Mouse (Mus musculus) C2C12 (cell line): ENCODE measurements around the gene Mbd5.

ENCODE experiments used
- CEBPB ChIP-seq: IDR thresholded peaks from one replicate; pipeline ENCODE4 v1.6.1; 2011; ENCODE audit warnings: low read depth, mild to moderate bottlenecking, control low read depth, moderate library complexity
- CTCF ChIP-seq: IDR thresholded peaks from one replicate; pipeline ENCODE4 v1.5.1; 2011; ENCODE audit not compliant: control insufficient read depth, insufficient read depth, insufficient read length
- FOSL1 ChIP-seq: IDR thresholded peaks from one replicate; pipeline ENCODE4 v1.8.0; 2011; ENCODE audit warnings: mild to moderate bottlenecking, low read length; ENCODE audit not compliant: poor library complexity, insufficient read depth, severe bottlenecking
- MAX ChIP-seq: IDR thresholded peaks from one replicate; pipeline ENCODE4 v1.6.1; 2011; ENCODE audit warnings: mild to moderate bottlenecking, control low read depth
- MYOD1 ChIP-seq: IDR thresholded peaks from one replicate; pipeline ENCODE4 v1.6.1; 2011; ENCODE audit warnings: low read depth; ENCODE audit not compliant: control insufficient read depth, insufficient read length
- MYOG ChIP-seq: IDR thresholded peaks from one replicate; pipeline ENCODE4 v1.6.1; 2011; ENCODE audit not compliant: control insufficient read depth, insufficient read length; ENCODE audit errors: extremely low read depth
- USF1 ChIP-seq: IDR thresholded peaks from one replicate; pipeline ENCODE4 v1.6.1; 2011; ENCODE audit warnings: low read depth, mild to moderate bottlenecking, control low read depth, moderate library complexity

DNA sequence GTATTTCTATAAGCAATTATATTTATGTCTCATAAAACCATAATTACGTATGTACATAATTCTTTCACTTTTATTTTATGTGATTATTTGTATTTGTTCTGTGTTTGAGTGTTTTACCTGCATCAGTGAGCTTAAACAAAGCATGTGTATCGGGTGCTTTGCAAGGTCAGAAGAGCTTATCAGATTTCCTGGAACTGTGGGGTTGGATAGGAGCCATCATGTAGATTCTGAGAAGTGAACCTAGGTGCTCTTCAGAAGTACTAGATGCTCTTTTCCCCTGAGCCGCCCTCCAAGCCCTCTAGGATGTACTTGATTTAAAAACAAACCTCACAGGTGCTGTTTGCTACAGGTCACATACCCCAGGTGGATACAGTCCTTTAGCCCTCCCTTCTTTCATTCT, 227.7 kb downstream of the Mbd5 start:
- TF ChIP-seq CTCF (no peak), MAX (no peak), MYOD1 (no peak), USF1 (no peak), MYOG (no peak), CEBPB (no peak), FOSL1 (no peak)
